Mouse (Mus musculus): ENCODE results near the gene Mocs1.

Gene Mocs1

DNA sequence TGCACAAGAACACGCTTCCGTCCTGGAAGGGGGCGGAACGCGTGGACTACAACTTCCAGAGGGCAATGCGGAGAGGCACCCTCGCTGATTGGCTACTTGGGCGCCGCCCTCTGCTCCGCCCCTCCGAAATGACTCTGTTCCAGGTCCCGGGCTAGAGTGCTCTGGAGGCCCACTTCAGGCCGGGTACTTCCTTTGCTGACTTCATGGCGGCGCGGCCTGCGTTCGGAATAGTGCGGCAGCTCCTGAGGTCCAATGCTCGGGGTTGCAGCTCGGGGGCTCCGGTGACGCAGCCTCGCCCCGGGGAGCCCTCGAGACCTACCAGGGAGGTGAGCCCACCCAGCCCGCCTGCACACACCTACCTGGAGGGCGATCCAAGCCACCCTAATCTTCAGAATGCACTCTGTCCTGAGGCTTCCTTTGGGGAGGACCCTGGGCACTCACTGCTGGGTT lies at the start of gene Mocs1:
Gene Mocs1 (plus strand): TSS at position 124 of the 450 bp plus-strand sequence.
- DNase-seq: peak; percentile 89

DNA sequence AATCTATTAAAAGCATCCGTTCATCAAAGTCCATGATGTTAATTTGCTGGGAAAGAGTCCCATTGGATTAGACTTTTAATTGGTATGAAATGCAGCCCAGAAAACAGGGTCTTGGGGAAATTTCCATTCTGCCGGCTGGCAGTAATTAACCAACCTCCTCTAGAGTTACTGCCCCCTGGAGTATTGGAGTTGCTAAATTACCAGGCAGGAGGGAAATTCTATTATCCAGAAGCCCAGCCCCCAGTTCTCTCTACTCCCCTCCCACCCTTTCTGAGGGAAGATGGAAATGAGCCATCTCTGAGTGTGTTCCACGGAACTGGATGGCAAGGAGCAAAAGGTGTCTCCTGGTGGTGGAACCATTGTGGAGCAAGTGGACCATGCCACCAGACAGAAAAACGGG lies 48.5 kb upstream of the Mocs1 start:
- DNase-seq: no peak

DNA sequence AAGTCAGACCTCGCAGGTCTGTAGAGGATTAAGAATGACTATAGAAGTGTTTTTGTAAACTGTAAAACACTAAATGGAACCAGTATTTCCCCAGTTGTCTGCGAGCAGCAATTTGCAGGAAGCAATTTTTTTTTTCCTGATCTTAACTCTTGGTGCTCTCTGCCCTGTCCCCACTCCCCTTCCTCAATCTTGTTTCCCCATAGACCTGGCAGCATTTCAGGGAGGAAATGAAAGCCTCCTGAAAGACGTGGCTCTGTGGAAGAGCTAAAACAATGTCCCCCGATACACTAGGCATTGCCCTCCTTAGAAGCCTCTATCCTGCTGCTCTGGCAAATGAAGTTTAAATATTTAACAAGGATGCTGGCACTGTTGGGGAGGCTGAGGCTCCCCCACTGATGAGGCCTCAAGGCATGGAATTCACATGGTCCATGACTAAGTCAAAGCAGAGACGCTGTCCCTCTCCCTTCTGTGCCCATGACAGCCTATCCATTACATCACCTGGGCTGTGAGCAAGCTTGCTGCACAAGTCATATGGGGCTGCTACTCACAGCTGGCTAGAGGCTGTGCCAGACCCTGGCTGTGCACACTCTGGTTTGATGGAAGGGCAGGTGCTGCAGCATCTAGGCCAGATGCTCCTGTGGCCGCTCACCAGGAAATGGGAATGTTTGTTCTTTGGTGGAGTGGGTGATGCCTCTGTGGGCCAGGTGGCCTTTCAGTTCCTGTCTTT lies 43.8 kb upstream of the Mocs1 start:
- DNase-seq: no peak

DNA sequence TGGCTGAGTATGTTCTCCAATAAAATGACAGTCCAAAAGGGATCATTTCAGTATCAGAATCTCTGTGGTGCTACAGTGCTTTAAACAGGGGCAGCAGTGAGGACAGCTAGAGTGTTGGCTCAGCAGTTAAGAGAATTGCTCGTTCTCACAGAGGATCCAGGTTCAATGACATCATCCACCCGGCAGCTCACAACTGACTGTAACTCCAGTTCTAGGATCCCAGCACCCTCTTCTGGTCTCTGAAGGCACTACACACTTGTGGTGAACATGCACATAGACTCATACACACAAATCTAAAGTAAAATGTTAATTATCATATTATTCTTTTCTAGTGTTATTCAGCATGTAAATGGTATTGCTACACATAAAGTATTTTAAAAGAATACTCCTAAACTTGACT lies 40.4 kb upstream of the Mocs1 start:
- no peak for DNase-seq

DNA sequence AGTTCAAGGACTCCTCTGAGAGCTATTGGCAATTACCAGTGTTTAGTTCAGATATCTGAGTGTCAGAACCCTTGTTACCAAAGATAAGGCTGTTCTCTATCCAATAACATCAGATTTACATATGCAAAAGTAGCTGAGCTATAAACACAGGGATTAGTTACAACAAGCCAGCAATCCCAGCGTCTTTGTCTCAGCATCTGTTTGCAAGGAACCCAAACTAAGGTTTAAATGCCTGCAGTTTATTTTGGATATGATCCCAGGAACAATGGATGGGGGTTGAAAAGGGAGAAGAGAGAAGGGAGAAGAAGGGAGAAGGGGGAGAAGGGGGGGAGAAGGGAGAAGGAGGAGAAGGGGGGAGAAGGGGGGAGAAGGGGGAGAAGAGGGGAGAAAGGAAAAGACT lies 35.4 kb upstream of the Mocs1 start:
- no peak for DNase-seq

DNA sequence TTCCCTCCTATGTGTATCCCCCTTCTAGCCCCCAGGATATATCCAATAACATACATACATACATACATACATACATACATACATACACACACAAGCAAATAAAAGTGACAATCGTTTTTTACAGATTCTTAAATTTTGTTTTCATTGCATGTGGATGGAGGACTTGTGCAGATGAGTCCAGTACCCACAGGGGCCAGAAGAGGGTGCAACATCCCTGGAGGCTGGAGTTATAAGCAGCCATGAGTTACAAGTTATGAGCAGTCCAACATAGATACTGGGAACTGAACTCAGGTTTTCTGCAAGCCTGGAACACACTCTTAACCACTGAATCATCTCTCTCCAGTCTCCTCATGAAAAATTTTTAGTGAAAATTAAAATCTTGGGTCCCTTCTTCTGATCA lies 33.3 kb upstream of the Mocs1 start:
- DNase-seq: no peak

DNA sequence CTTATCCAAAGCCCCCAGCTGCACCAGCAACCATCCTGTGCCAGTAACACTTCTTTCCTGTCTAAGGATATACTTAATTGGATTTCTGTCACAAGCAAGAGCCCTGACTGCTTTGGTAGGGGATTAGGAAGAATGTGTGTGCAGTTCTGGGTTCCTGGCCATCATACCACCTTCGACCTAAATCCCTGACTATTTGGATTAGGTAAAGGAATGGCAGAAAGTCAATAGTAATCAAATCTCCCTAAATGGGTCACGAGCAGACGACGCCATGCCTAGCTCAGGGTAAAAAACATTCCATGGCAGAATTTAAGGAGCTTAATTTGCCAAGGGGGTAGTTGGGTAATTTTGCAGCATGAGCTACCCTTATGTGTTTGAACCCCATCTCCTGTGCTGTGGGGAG lies 28.6 kb upstream of the Mocs1 start:
- no peak for DNase-seq

DNA sequence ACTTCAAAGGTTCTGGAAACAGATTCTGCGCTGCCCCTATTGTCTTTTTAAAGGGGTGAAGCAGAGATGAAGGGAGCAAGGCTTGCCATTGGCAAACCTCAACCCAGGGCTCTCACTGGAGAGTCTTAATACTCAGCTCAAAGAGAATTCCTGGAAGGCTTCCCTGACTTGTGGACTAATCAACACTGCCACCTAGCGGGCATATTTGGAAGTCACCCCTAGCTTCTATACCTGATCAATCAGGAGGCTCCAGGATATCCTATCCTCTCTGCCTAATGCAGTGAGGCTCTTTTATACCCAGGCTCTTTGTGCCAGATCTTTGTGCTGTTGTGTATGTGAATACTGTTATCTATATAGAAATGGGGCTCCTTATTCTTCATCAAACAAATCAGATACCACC lies 28.0 kb upstream of the Mocs1 start:
- peak; percentile 69 for DNase-seq

DNA sequence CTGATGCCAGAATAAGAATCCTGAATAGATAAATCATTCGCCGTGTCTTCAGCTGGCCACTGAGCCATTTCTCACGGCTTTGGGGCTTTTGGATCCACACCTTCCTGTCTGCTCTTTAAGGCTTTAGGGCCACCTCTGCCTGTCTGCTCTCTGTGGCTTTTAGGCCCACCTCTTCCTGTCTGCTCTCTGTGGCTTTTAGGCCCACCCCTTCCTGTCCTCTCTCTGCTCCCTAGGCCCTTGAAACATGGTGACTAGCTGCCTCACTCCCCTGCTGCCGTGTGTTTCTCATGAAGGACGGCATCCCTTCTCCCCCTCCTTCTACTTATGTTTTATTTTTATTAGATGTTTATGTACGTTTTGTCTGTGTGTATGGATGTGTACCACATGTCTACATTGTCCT lies 25.0 kb upstream of the Mocs1 start:
- no peak for DNase-seq

DNA sequence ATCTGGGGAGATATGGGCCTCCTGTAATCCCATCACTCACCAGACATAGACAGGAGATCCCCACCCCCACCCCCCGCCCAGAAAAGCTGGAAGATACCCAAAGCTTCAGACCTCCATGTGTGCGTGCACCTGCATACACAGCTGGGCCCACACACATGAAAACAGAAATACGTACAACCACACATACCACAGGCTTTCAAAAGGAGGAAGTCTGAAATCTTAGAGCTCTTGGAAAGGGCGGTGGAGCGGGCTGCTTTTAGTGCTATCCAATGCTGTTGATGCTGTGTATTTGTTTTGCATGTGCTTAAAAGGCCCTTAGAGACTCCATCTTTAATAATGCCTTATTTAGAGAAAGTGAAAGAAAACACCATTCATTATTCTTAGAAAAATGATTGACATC lies 22.2 kb upstream of the Mocs1 start:
- DNase-seq: no peak

DNA sequence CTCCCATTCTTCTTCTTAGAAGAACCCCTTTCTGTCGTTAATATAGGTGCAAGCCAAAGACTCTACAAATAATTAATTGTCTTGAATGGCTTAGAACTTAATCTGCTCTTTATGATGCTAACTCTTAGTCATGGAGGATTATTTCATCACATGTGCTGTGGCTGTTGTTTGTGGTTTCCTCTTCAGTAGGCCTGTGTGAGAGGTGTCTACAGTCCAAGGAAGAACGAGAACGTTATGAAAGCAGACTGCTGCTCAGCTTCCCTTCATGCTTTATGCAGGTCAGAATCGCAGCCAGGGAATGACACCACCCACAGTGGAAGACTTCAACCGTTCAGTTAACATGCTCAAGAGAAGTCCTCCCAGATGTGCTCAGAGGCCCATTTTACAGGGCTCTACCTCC lies 15.2 kb upstream of the Mocs1 start:
- DNase-seq: no peak

DNA sequence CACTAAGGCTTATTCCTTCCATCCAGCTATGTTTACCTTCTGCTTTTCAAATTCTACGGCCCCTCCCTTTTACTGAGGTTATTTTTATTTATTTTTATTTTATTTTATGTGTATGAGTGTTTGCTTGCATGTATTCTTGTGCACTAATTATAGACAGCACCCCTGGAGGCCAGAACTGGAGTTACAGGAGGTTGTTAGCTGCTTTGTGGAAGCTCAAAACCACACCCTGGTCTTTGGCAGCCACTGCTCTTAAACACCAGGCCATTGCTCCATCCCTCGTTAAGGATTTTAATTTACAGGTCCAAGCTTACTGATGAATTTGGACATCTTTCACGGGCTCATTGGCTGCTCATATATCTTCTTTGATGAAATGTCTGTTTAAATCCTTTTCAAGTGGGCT lies 14.6 kb upstream of the Mocs1 start:
- no peak for DNase-seq

DNA sequence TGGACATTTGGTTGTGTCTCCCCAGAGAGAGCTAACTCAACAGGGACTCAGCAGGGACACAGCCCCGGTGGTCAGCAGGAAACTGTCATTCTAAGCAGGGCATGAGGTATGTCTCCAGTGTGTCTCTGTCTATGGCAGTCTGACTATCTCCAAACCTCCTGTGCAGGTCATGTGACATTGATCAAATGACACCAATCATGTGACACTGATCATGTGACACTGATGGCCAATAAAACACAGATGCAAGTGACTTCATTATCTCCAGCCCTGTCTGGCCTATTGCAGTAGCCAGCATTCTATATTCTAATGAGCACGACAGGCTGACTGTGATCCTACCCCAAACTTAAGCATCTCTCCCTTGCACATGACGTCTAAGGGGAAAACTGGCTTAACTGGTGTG lies 11.9 kb upstream of the Mocs1 start:
- no peak for DNase-seq

DNA sequence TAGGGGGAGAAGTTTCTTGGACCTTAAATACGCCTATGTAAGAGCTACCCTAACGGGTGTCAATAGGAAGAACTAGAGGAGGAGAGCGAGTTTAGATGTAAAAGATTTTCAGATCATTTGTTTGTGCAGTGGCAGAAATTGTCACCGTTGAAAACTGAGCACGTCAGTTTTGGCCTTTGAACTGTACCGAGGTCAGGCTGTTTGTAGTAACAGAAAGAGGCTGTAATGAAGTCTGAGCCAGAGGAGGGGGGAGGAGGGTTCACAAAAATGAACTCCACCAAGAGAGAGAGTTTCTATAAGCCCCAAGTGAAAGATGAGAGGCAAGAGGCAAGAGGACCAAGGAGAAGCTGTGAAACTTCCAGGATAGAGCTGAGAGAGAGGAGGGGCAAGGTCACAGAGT lies 8.3 kb upstream of the Mocs1 start:
- DNase-seq: no peak

DNA sequence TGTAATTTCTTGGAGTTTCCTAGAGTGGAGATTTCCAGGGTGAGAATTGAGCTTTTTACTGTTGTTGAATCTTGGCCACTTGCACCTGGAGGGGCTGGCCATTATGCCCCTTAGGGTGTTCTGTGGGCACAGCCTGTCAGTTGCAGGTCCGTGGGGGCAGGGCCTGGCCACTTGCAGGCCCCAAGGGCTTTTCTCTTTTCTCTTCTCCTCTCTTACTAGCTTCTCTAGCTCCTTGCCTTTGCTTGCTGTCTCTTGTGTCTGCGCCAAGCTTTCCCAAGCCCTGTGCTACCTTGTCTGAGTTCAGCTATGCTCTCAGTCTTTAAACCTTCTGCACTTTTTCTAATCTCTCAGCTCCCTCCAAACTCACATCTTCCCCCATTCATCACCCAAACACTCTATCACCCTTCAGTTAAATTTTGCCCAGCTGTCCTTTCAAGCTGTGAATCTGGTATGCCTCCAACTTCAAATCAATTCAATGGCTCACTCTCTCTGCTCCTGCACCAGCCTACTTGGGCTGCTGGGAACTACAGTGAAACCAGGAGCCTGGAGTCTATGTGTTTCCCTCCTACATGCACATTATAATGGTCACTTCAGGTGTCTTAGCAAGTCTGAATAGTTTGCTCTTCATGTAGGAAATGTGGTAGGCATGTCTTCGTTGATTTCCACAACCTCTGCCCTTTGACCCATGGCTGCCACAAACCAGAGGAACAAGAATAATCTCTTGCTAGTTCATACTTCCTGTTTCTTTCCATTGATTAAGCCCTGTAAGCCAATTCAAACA lies 5.7 kb upstream of the Mocs1 start:
- DNase-seq: no peak

DNA sequence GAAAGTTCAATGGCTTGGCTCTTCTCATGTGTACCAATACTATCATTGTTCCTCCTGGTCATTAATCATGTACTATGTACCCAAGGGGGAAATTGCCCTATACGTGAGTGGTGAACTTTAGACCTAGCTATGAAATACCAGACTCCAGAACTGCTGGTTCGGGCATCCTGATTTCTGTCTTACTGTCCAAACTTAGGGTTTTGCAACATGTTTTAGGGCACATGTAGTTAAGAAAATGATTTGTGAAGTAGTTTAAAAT lies 5.2 kb upstream of the Mocs1 start:
- DNase-seq: no peak

DNA sequence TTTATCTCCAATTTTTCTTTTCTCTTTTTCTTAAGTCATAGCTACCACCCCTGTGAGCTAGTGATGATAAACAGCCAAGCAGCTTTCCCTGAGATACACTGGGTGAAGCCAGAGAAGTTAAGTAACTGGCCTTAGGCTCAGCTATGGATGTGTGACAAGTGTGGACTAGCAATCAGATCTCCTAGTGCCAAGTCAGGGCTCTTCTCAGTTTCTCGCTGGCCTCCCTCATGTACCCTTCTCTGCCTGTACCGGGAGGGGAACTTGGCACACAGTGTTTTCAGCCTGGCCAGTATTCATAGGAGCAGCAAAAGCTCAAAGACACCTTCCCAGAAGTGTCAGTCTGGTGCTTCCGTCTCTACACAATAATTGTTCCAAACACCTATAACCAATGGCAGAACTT lies 4.3 kb upstream of the Mocs1 start:
- DNase-seq: no peak

DNA sequence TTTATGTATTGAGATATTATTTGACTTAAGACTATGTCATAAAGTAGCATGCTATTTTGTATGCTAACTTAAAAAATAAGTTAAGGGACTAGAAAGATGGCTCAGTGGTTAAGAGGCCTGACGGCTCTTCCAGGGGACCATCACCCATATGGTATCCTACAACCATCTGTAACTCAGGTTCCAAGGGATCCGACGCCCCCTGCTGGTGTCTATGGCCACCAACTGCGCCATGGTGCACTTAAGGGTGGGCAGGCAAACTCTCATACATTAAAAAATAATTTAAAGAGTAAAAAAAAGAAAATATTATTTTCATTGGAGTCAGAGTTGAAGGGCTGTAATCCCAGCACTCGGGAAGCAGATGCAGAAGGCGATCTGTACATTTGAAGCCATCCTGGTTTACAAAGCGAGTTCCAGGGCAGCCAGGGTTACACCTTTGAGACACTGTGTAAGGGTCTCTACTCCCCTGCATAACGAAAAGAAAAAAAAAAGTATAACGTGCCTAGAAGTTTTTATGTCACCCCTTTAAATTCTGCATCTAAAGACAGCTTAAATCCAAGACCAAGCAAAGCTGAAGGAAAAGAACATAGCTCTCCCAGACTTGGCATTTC lies 427 bp upstream of the Mocs1 start:
- DNase-seq: no peak

DNA sequence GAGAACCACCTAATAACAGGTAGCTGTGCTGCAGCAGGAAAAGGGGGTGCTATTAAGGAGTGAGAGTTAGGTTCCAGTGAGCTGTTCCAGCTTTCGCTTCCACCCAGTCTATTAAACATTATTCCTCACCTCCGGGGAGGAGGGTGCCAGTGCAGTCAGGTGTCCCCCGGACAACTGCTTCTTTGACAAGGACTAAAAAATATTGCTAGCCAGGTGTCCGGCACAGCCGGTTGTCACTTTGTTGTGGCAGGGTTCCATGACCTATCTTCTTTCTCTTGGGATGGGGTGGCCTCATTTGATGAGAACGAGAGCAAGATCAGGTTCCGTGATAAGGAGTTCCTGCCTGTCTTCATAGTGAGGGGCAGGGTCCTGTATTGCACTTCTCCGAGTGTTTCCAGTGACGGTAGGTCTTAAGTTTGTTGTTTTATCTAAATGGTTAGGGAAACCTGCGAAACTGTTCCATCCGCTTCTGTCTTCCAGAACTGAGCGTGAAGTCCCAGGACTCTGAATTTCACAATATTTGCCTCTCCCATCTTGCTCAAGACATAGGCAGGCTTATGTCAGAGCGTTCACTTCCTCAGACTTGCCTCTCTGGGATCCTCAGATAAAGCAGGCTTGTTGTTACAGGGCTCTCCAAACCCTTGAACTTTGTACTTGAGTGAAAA lies 721 bp downstream of the Mocs1 start:
- peak; percentile 49 for DNase-seq

DNA sequence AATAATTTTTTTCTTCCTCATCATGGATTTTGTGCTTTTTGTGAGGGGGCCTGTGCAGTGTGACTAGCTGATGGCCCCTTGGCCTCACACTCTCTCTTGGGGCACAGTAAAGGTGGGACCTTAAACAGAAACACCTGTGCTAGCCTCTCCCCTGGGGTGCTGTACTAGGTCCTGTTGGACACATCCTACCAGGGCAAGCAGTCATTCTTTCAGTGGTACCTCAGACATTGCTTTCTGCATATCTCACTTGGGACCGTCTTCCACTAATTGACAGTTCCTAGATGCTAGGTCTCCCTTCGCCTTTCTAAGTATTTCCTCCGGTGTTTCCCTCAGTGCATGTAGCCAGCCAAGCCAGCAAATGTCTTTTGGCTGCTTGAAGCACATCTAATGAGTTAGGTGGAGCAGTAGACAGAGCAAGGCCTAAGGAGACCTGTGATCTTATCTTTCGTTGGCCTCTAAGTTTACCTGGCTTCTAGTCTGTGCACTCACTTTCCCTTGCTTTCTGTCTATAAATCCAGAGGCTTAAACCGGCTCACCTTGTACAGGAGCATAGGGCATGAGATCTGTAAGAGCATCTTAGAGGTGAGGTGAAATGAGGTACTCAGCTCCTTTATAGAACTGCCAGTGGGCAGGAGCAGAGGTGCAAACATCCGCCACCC lies 1.4 kb downstream of the Mocs1 start:
- no peak for DNase-seq

DNA sequence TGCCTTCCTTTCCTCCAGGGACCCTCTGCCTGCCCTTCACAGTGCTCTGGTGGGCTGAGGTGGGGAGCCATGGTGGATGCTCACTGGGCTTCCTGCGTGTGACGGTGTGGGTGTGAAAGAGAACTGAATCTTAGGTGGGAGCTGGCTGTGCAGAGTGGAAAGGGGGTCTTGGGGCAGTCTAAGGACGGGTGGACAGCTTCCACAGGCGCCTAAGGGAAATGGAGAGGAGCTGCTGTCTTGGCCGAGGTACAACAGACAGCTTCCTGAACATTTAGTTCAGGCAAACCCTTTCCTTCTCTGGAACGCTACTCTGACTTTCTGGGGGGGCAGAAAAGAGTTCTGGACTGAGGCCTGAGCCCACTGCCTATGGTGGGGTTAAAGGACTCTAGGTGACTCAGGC lies 2.0 kb downstream of the Mocs1 start:
- no peak for DNase-seq

DNA sequence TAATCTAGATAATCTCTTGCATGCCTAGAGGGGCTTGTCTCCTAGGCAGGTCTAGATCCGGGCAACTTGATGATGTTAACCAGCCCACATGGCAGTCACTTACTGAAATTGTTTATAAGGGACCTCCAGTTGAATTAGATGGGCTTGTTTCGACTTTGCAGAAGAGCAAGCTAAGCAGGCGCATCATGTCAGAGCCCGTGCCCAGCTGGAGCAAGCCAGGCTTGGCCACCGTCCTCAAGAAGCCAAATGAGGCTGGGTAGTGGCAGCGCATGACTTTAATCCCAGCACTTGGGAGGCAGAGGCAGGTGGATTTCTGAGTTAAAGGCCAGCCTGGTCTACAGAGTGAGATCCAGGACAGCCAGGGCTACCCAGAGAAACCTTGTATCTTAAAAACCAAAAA lies 3.0 kb downstream of the Mocs1 start:
- no peak for DNase-seq

DNA sequence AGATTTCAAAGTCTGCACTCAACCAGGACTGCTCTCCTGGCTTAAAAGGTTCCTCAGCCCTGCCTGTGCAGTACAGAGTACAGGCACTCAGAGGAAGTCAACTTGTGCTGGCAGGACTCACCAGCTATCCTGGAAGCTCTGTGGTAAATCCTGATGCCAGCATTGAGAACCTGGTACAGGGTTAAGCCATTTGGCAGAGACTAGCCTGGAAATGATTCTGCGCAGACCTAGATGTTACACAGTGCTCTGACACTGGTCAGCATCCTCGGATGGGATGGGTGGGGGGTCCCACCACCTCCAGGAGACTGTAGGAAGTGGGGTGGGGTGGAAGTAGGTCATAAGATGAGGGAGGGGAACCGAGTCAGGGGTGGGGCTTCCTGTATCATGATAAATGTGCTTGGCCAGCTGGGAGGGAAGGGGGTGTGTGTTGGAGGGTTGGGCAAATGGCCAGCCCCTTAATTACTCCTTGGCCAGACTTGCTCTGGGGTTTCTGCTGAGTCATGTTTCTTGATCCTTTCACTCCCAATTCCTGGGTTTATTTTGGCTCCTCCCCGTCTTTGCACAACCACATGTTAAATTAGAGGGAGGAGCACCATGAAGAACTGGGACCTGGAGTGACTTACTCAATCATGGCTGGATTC lies 4.0 kb downstream of the Mocs1 start:
- no peak for DNase-seq

Data from cerebellum, adult 11 months (tissue).